Mouse (Mus musculus) right cerebral cortex, adult 2 months (tissue): ENCODE measurements at regions not wholly inside any gene's neighbourhood (a gene's known extent, or its start where the extent isn't known, plus 50 kb on each side); places are given as distances from the start of the nearest gene placed in this dataset.

Source experiments
- DNase-seq, 2 experiments: peaks; one replicate each; pipeline ENCODE4 v3.0.0; 2021 to 2022; ENCODE audit warnings: low spot score in 2 of 2

GRCm38 (mm10) chr8:8391321-8391720 lies 269.7 kb downstream of the Efnb2 start:
- no peak for DNase-seq

GRCm38 (mm10) chr8:8378248-8378647 lies 282.8 kb downstream of the Efnb2 start:
- no peak for DNase-seq

- DNase-seq: no peak
Observed at GRCm38 (mm10) chr8:8376791-8377190, 284.3 kb downstream of the Efnb2 start.

GRCm38 (mm10) chr8:8376379-8376778 lies 284.7 kb downstream of the Efnb2 start:
- DNase-seq: no peak

DNA sequence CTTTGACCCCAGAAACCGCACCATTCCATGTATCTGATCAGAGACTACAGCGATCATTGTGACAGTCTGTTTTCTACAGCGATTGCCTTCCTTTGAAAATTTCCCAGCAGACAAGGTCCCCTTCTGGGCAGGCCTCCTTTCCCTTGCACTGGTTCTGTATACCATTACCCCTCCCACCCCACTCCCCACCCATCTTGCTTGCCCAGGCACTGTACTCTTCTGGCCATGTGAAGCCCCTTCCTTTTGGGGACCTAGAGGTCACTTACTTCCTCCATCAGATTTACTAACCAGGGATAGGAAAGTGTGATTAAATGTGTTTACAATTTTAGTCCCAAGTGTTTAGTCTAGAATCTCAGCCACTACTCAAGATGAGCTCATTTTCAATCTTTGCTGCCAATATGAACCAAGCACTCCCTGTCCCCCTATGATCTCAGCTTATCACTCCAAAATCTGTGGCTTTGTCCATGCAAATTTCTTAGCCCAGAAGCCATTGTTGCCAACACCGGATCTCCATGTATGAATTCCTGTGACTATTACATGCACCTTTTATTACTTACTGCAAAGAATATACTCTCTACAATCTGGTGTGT lies 293.7 kb downstream of the Efnb2 start:
- no peak for DNase-seq

DNA sequence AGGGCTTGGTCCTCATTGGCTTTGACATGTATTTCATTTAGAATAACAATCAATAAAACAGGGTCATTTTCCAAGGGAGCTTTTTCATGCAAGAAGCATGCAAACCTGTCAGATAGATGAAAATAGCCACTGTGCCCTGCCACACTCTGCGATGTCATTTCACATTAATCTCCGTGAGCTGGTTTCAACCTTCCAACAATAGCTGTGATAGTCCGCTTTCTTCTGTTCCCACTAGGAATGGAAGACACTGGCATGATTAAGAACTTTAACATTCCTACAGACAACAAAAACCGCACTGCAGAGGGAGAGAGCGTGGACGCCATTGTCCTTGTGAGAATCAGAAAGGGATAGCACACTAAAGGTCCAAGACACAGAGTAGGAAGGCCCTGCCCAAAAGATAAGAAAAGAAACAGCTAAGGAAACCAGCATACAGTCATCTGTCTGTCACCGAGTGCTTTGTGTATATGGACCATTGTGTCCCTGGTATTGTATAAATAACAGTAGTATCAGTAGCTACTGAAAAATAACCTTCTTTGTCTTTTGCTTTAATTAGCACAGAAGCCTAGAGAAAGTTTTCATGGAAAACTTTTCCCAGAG lies 299.0 kb downstream of the Efnb2 start:
- no peak for DNase-seq

GRCm38 (mm10) chr8:8360586-8360985 lies 300.5 kb downstream of the Efnb2 start:
- DNase-seq: no peak

- no peak for DNase-seq
Observed at GRCm38 (mm10) chr8:8354977-8355376, 306.1 kb downstream of the Efnb2 start.

DNA sequence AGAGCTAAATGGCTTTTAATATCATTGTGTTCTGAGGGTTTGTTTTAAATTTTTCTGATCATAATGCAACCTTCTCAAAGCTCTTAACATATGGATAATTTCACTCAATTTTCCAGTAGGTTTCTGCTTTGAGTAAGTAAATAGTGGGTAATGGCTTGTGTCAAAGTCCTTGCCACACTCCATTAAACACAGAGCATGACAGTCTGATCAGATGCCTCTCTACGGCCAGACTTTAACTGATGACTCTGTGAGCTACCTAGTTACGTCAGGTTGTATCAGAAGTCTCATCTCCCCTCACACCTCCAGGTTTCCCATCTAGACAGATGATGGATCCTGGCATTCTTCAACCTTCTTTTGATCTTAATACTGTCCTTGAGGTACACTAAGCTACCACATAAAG lies 316.4 kb downstream of the Efnb2 start:
- no peak for DNase-seq

DNA sequence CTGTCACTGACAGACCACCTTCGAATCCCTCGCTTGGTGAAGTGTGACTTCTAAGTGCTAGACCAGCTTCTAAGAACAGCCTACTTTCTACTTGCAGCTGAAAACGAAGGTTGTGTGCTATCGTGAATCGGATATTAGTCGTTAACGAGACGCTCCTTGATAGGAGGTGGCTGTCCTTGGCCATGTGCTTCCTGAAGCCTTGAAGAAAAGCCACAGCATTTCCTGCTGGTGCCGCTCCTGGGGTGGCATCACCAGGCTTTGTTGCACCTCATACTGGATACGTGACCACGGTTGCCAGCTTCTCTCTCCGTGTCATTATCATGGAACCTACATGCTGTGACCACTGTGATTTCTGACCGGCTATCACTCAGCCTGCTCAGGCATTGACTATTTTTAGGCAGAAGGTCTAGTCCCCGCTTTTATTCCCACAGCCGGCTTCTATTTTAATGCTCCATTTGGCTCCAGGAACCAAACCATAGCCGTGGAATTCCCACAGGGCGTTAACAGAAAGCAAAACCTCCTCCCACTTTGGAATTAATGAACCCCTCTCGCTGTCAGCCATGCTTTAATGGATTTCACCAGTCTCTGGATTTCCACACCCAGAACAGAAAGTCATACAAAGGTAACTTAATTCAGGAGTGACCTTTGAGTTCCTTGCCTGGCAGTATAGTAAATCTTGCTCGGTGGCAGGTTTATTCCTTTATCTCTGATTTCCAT lies 325.6 kb downstream of the Efnb2 start:
- DNase-seq: no peak

DNA sequence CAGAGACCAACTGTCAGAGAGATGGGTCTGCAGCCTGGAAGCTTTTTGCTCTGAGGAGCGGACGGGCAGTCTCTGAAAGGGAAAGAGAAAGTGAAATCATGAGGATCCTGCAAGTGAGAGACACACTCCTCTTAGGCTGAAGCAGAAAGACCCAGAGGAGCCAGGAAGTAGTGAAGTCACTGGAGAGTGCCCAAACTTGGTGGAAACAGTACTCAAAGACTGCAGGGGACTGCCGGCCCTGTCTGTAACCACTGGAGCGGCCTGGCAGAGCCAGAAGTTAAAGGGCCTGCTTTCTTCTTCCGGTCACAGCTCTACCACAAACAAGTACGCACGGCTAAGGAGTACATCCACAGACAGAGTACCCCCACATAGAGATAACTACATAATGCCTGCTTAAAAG lies 326.5 kb downstream of the Efnb2 start:
- DNase-seq: no peak

GRCm38 (mm10) chr8:8331249-8331648 lies 329.8 kb downstream of the Efnb2 start:
- DNase-seq: no peak

DNA sequence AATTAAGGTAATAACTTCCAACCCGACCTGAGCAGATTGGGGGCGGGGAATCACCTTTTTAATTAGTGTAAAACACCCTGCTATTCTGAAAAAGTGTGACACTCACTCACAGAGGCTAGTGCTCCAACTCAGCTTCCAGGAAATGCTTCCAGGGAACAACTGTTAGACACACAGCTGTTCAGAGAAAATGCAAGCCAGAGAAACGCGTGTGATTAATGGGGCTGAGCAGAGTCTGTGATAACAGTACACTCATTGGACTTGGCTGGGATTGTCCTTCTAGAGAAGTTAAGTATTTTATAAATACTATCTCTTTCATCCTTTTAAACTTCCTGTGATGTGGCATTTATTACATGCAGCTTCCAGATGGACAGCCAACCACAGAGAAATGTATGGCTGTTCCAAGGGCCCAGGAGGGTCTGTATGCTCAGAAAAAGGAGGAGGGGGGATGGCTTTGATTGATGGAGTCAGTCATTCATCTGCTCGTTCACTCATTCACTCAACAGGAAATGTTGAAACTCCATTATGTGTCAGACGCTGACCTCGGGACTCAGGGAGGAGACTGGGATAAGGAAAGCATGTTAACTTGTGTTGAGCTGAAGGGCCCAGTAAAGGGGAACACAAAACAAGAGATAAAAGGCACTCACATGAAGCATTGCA lies 332.9 kb downstream of the Efnb2 start:
- no peak for DNase-seq

DNA sequence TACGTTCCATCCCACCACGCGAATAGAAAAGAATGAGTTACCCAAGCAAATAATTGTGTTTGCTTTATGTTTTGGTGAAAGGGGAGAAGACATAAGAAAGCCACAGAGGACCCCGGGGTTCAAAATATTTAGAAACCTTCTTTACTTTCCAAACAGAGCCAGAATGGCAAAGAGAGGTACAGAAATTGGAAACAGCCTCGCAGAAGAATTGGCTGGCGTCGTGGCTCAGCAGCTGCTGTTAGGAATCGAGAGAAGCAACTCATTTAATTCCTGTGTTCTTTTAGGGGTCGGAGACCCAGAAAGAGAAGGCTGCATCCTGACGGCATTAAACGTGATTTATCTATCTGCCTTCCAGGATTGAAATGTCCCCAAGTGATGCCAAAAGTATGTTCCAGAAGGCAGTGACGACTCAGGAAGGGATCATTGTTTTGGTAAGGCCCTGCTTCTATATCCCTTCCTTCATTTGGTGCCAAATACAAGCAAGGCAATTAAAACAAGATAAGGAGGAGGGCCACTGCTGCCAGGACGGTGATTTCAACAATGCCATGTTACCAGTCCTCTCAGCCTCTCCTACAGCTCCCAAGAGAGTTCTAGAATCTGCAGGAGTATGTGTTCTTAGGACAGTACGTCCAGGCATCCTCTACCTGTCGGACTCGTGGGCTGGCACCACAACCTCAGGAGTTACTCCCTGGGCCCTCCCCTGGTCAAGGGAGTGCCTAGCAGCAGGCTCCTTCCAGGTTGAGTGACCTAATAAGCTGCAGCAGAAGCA lies 334.8 kb downstream of the Efnb2 start:
- no peak for DNase-seq

GRCm38 (mm10) chr8:8325420-8325819 lies 335.6 kb downstream of the Efnb2 start:
- DNase-seq: no peak

GRCm38 (mm10) chr8:8324520-8324919 lies 336.5 kb downstream of the Efnb2 start:
- no peak for DNase-seq

DNA sequence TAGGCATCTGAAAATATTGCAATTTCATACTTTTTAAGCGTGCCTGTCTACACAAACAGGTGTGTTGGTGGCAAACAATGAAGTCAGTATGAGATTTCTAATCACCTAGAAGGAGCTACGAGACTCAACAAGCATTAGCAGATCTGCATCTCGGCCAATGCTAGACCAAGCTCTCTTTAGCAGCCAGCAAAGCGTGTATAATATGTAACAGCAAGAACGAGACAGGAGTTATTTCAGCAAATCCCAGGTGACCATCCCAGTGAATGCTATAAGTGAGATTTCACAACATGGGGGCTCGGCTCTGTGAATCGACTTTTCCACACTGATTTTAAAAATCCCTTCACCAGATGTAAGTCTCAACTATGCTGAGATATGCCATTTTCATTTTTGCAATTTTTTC lies 352.8 kb downstream of the Efnb2 start:
- no peak for DNase-seq

- no peak for DNase-seq
Observed at GRCm38 (mm10) chr8:8307487-8307886, 353.6 kb downstream of the Efnb2 start.

GRCm38 (mm10) chr8:8299965-8300767 lies 360.9 kb downstream of the Efnb2 start:
- DNase-seq: no peak

DNA sequence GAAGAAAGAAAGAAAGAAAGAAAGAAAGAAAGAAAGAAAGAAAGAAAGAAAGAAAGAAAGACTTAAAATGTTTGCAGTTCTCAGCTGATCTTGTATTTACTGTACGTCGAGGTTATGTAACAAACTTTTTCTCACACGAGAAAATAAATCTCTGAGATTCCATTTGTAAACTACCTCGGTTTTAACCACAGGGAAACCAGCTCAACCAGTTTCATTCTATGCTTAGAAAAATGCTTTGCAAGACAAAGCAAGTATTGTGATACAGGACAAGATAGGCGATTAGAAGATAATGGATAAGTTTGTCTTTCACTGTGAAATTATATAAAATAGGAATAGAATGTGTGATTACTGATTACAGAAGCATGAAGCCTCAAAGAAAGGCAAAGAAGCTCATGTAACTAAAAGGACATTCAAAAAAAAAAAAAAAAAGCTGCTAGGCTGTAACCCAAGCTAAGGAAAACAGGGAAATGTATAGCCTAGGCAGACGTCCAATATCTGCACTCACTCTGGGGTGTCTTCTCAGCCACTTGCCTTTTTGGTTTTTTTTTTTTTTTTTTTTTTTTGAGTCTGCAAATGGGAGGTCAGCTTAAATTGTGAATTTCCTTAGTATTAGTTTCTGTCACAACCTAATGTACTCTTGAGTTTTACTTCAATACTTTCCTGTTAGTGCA lies 368.3 kb downstream of the Efnb2 start:
- DNase-seq: no peak

DNA sequence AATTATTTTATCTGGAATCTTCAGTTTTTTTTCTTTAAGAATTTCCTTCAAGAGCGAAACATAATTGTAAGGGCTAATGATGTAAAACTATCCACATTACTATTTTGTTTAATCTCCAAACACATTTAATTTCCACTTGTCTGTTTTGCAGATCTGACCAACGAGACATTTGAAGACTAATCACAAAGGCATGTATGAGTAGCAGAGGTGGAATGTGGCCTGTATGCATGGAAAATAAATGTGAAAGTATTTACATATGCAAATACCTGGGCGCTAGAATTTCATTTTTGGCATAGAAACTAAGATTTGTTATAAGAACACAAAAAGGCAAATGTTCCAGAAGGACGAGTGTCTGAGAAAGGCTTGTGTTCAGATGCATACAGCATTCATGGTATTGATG lies 375.2 kb downstream of the Efnb2 start:
- DNase-seq: no peak
